Mouse (Mus musculus): ENCODE data around the gene Nek10.
"Not testable (repeated sequence)": the region's sequence is repeated elsewhere in the genome, so short reads cannot be mapped to it uniquely, and the experiment has no call there.

Gene Nek10

GRCm38 (mm10) chr14:14870463-14870862 is 67.2 kb downstream of the Nek10 start:
- no peak for DNase-seq (ENCODE audit: low read depth, low spot score)

- DNase-seq (ENCODE audit: low read depth, low spot score) = no peak
Measured at GRCm38 (mm10) chr14:14871121-14871520, 67.9 kb downstream of the Nek10 start.

- DNase-seq (ENCODE audit: low read depth, low spot score) = no peak
Measured at GRCm38 (mm10) chr14:14871700-14872099, 68.5 kb downstream of the Nek10 start.

GRCm38 (mm10) chr14:14893932-14894652 is 90.9 kb downstream of the Nek10 start:
- DNase-seq (ENCODE audit: low read depth, low spot score) = peak; percentile 94

GRCm38 (mm10) chr14:14894776-14895175 is 91.6 kb downstream of the Nek10 start:
- DNase-seq (ENCODE audit: low read depth, low spot score) = no peak

- no peak for DNase-seq (ENCODE audit: low read depth, low spot score)
Measured at GRCm38 (mm10) chr14:14895363-14895762, 92.1 kb downstream of the Nek10 start.

GRCm38 (mm10) chr14:14896399-14897136 is 93.4 kb downstream of the Nek10 start:
- no peak for DNase-seq (ENCODE audit: low read depth, low spot score)

- DNase-seq (ENCODE audit: low read depth, low spot score) = peak; percentile 84
Measured at GRCm38 (mm10) chr14:14904750-14905529, 101.7 kb downstream of the Nek10 start.

GRCm38 (mm10) chr14:14905530-14905852 is 102.3 kb downstream of the Nek10 start:
- peak; percentile 58 for DNase-seq (ENCODE audit: low read depth, low spot score)

GRCm38 (mm10) chr14:14925615-14926014 is 122.4 kb downstream of the Nek10 start:
- no peak for DNase-seq (ENCODE audit: low read depth, low spot score)

- no peak for DNase-seq (ENCODE audit: low read depth, low spot score)
Measured at GRCm38 (mm10) chr14:14927559-14927958, 124.3 kb downstream of the Nek10 start.

- DNase-seq (ENCODE audit: low read depth, low spot score) = no peak
Measured at GRCm38 (mm10) chr14:14934977-14935376, 131.8 kb downstream of the Nek10 start.

GRCm38 (mm10) chr14:14945930-14946329 is 142.7 kb downstream of the Nek10 start:
- DNase-seq (ENCODE audit: low read depth, low spot score) = no peak

- DNase-seq (ENCODE audit: low read depth, low spot score) = no peak
Measured at GRCm38 (mm10) chr14:14949023-14949422, 145.8 kb downstream of the Nek10 start.

- DNase-seq (ENCODE audit: low read depth, low spot score) = no peak
Measured at GRCm38 (mm10) chr14:14951808-14952207, 148.6 kb downstream of the Nek10 start.

- DNase-seq (ENCODE audit: low read depth, low spot score) = no peak
Measured at GRCm38 (mm10) chr14:14959780-14960440, 156.7 kb downstream of the Nek10 start.

GRCm38 (mm10) chr14:14960441-14960988 is 157.3 kb downstream of the Nek10 start:
- no peak for DNase-seq (ENCODE audit: low read depth, low spot score)

- DNase-seq (ENCODE audit: low read depth, low spot score) = no peak
Measured at GRCm38 (mm10) chr14:14970633-14971032, 167.4 kb downstream of the Nek10 start.

- DNase-seq (ENCODE audit: low read depth, low spot score) = no peak
Measured at GRCm38 (mm10) chr14:14971056-14971455, 167.8 kb downstream of the Nek10 start.

- no peak for DNase-seq (ENCODE audit: low read depth, low spot score)
Measured at GRCm38 (mm10) chr14:14974156-14974555, 170.9 kb downstream of the Nek10 start.

- DNase-seq (ENCODE audit: low read depth, low spot score) = not testable (repeated sequence)
Measured at GRCm38 (mm10) chr14:14984106-14984505, 180.9 kb downstream of the Nek10 start.
